1 mouse cellular context compared by ENCODE assay signal in the genomic region with DNA sequence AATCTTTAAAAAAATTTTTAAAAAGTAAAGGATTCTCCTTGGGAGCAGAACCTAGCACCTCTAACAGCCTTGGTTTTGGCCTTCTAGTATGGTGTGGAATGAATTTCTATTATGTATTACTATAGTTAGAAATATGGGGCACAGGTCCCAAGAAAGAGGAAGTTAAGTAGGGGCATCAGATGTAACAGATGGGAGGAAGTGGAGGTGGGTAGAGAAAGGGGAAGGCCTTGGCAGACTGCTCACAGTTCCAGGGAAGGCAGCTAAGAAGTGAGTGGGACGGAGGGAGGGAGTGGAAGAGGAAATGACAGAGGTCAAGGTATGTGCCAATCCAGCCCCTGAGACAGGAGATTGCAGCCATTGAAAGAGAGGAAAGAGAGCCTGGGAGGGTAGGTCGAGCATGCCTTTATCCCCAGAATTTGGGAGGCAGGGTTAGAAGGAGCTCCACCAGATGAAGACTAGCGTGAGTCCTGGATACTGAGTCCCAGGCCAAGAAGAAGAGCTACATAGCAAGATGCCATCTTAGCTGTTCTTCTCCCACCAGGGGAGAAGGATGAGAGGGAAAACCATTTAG.
TF ChIP-seq lines count a peak whose summit lies in the region.

No protein-coding gene starts in this region.

TF ChIP-seq in MEL, 35 proteins besides CTCF, POLR2A, EP300 and RAD21 (continued from another document):
- TF ChIP-seq NRF1 (IDR thresholded peaks at IDR 0.05; ENCODE audit: insufficient read depth, low read depth, low read length, poor library complexity, severe bottlenecking) (no peak), MYC (IDR thresholded peaks at IDR 0.05; ENCODE audit: low read depth, low read length) (peak; percentile 23; the same call in 1 of the 2 replicates), SIN3A (IDR thresholded peaks at IDR 0.05; ENCODE audit: low read length) (peak; percentile 54), TCF12 (IDR thresholded peaks at IDR 0.05; ENCODE audit: low read depth, low read length) (peak; percentile 38; the same call in 1 of the 2 replicates), MXI1 (IDR thresholded peaks at IDR 0.05; ENCODE audit: low read depth, low read length) (peak; percentile 50; the same call in 1 of the 2 replicates), RCOR1 (IDR thresholded peaks at IDR 0.05; ENCODE audit: low read depth, low read length) (peak; percentile 68; the same call in 1 of the 2 replicates), ETS1 (IDR thresholded peaks at IDR 0.05; ENCODE audit: low read depth, low read length) (peak; percentile 92), HCFC1 (IDR thresholded peaks at IDR 0.05; ENCODE audit: low read depth, low read length) (0 out of 2 replicates have a peak, but pooled peaks have one; percentile 25), CHD1 (IDR thresholded peaks at IDR 0.05; ENCODE audit: low read depth, low read length) (peak; percentile 49; the same call in 1 of the 2 replicates), JUND (IDR thresholded peaks at IDR 0.05; ENCODE audit: low read depth, low read length) (no peak), MAZ (IDR thresholded peaks at IDR 0.05; ENCODE audit: low read depth, low read length) (peak; percentile 78; the same call in 1 of the 2 replicates), ZNF384 (IDR thresholded peaks at IDR 0.05; ENCODE audit: low read depth, low read length) (no peak), E2F4 (IDR thresholded peaks at IDR 0.05; ENCODE audit: borderline replicate concordance, low read depth, low read length) (no peak), TBP (IDR thresholded peaks at IDR 0.05; ENCODE audit: low read depth, low read length) (0 out of 2 replicates have a peak, but pooled peaks have one; percentile 12), MEF2A (IDR thresholded peaks at IDR 0.05; ENCODE audit: extremely low read depth, insufficient replicate concordance, low read depth, low read length, poor library complexity, severe bottlenecking) (no peak), MYB (IDR thresholded peaks at IDR 0.05; ENCODE audit: low read depth, low read length) (no peak)
